9 mouse cellular contexts compared by ENCODE assay signal in the genomic region with DNA sequence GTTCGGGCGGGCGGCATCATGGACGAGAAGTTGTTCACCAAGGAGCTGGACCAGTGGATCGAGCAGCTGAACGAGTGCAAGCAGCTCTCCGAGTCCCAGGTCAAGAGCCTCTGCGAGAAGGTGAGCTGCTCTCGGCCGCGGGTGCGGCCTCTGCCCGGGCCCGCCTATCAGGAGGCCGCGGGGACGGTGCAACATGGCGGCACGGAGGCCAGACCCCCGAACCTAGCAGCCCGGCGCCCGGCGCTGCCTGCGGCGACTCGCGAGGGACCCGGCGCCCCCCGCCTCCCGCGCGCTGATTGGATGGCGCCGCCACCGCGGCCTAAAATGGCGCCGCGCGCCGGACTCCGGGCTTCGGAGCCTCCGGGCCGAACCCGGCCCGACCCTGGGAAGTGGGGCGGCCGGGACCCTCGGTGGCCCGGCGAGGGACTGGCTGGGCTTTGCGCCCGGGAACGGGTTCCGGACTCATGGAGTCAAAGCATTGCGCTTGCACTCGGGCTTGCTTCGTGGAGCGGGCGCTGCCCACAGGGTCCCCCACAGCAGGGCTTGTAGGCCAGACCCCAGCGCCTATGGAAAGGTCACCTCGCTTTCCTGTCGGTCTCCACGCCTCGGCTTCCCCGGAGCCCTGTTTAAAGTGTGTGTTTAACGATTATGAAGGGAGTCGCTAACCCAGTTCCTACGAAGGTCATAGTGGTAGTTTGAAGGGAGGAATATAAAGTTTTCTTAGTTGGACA. TPM values are rescaled to one million over a fixed set of nuclear protein-coding genes. Genes with fewer than 3 reads are reported as not detected.
DNase-seq lines count a peak whose midpoint lies in the region; ATAC-seq and TF ChIP-seq lines count a peak whose summit lies in the region.
"Had no signal": no experiment of that assay in that cellular context is flagged by ENCODE, and none has a peak within 500 bp of the region (broad histone marks: within the 10 kb centered on the region; RNA-seq: fewer than 3 reads in every experiment).

No protein-coding gene starts in this region.

- under 1% methylated on average over 66 of the region's 72 CpGs for WGBS in forebrain, embryonic 12.5 days
- under 1% methylated on average over 66 of the region's 72 CpGs for WGBS in heart, postnatal 0 days
- under 1% methylated on average over 70 of the region's 72 CpGs for WGBS in lung, embryonic 14.5 days
- WGBS in neural tube, embryonic 15.5 days, result under 1% methylated on average over 69 of the region's 72 CpGs

- peak overlapping the region; percentile 81 for H3K4me3 ChIP-seq in bone marrow macrophage, adult 2 months (ENCODE audit: insufficient read depth, low read length)
- H3K4me3 ChIP-seq in forebrain, embryonic 12.5 days (replicated peaks), result peak overlapping the region; percentile 91
- H3K4me3 ChIP-seq in heart, postnatal 0 days (ENCODE audit: low read depth, low read length), result peak overlapping the region; percentile 96
- peak overlapping the region; percentile 98 for H3K4me3 ChIP-seq in lung, embryonic 14.5 days (ENCODE audit: low read depth, low read length)
- peak overlapping the region; percentile 86 for H3K4me3 ChIP-seq in neural tube, embryonic 15.5 days (replicated peaks)

- H3K4me2 ChIP-seq in forebrain, embryonic 12.5 days, result peak overlapping the region; percentile 83
- peak overlapping the region; percentile 62 for H3K4me2 ChIP-seq in heart, postnatal 0 days (ENCODE audit: low read depth, low read length)
- H3K4me2 ChIP-seq in lung, embryonic 14.5 days, result peak overlapping the region; percentile 88
- H3K4me2 ChIP-seq in neural tube, embryonic 15.5 days, result peak overlapping the region; percentile 76

- H3K27ac ChIP-seq in bone marrow macrophage, adult 2 months (ENCODE audit: insufficient read depth, low read depth, low read length), result peak overlapping the region; percentile 82
- peak overlapping the region; percentile 99 for H3K27ac ChIP-seq in forebrain, embryonic 12.5 days
- peak overlapping the region; percentile 100 for H3K27ac ChIP-seq in heart, postnatal 0 days (ENCODE audit: low read depth)
- H3K27ac ChIP-seq in lung, embryonic 14.5 days (ENCODE audit: low read depth), result peak overlapping the region; percentile 99
- peak overlapping the region; percentile 99 for H3K27ac ChIP-seq in neural tube, embryonic 15.5 days (replicated peaks)

- no peaks in the 10 kb centered on the region for H3K27me3 ChIP-seq in forebrain, embryonic 12.5 days
- H3K27me3 ChIP-seq in heart, postnatal 0 days (ENCODE audit: control insufficient read depth, insufficient read depth, low read length), result no peaks in the 10 kb centered on the region
- no peaks in the 10 kb centered on the region for H3K27me3 ChIP-seq in lung, embryonic 14.5 days (ENCODE audit: insufficient read depth, low read length)
- no peaks in the 10 kb centered on the region for H3K27me3 ChIP-seq in neural tube, embryonic 15.5 days (replicated peaks)

- H3K9ac ChIP-seq in forebrain, embryonic 12.5 days, result peak overlapping the region; percentile 96
- H3K9ac ChIP-seq in heart, postnatal 0 days (replicated peaks; ENCODE audit: low read depth, low read length), result peak overlapping the region; percentile 100
- H3K9ac ChIP-seq in lung, embryonic 14.5 days, result peak overlapping the region; percentile 99
- H3K9ac ChIP-seq in neural tube, embryonic 15.5 days (replicated peaks), result peak overlapping the region; percentile 94

- H3K36me3 ChIP-seq in forebrain, embryonic 12.5 days (replicated peaks), result no peaks in the 10 kb centered on the region
- no peaks in the 10 kb centered on the region for H3K36me3 ChIP-seq in heart, postnatal 0 days (replicated peaks; ENCODE audit: control insufficient read depth, insufficient read depth, low read length)
- 0 out of 2 replicates have a peak, but pooled peaks cover 4% of the 10 kb centered on the region for H3K36me3 ChIP-seq in lung, embryonic 14.5 days (ENCODE audit: insufficient read depth)
- H3K36me3 ChIP-seq in neural tube, embryonic 15.5 days, result no peaks in the 10 kb centered on the region

- TF ChIP-seq POLR2A in bone marrow macrophage, adult 2 months (IDR thresholded peaks at IDR 0.05; ENCODE audit: borderline replicate concordance, low read depth, low read length), result no peak

- no peak for TF ChIP-seq CTCF in bone marrow macrophage, adult 2 months (IDR thresholded peaks at IDR 0.05; ENCODE audit: low read depth, low read length)
- TF ChIP-seq CTCF in heart, postnatal 0 days (IDR thresholded peaks at IDR 0.05; ENCODE audit: low read depth), result no peak
- TF ChIP-seq CTCF in lung, embryonic 14.5 days (IDR thresholded peaks at IDR 0.05; ENCODE audit: low read depth), result no peak

- H3K9me3 ChIP-seq in forebrain, embryonic 12.5 days, result no peaks in the 10 kb centered on the region
- H3K9me3 ChIP-seq in heart, postnatal 0 days (replicated peaks; ENCODE audit: control insufficient read depth, low read length), result no peaks in the 10 kb centered on the region
- H3K9me3 ChIP-seq in lung, embryonic 14.5 days (ENCODE audit: low read depth, low read length), result no peaks in the 10 kb centered on the region
- no peaks in the 10 kb centered on the region for H3K9me3 ChIP-seq in neural tube, embryonic 15.5 days (replicated peaks)

- ATAC-seq in CD4-positive, CD25-positive, alpha-beta regulatory T cell, adult 4 months, result peak; percentile 9
- ATAC-seq in forebrain, embryonic 12.5 days (ENCODE audit: low FRiP score), result peak; percentile 89
- ATAC-seq in heart, postnatal 0 days (ENCODE audit: insufficient read depth, low read depth), result peak; percentile 79
- ATAC-seq in lung, embryonic 14.5 days (ENCODE audit: insufficient read depth), result peak; percentile 84
- peak; percentile 89 for ATAC-seq in neural tube, embryonic 15.5 days (ENCODE audit: low FRiP score)

- no peak for TF ChIP-seq EP300 in heart, postnatal 0 days (IDR thresholded peaks at IDR 0.05; ENCODE audit: low read depth)

- H3K4me1 ChIP-seq in bone marrow macrophage, adult 2 months (ENCODE audit: control insufficient read depth, insufficient read depth, low read length), result peaks cover 31% of the 10 kb centered on the region
- peaks cover 31% of the 10 kb centered on the region for H3K4me1 ChIP-seq in forebrain, embryonic 12.5 days
- peaks cover 49% of the 10 kb centered on the region for H3K4me1 ChIP-seq in heart, postnatal 0 days (ENCODE audit: control insufficient read depth, insufficient read depth)
- peaks cover 8% of the 10 kb centered on the region; the same call in 1 of the 2 replicates for H3K4me1 ChIP-seq in lung, embryonic 14.5 days (ENCODE audit: insufficient read depth)
- peaks cover 38% of the 10 kb centered on the region for H3K4me1 ChIP-seq in neural tube, embryonic 15.5 days

- DNase-seq in heart, postnatal 0 days (ENCODE audit: low spot score), result peak; percentile 68
- DNase-seq in kidney, postnatal 4 days, result peak; percentile 83 to 91
- DNase-seq in lung, embryonic 14.5 days, result peak; percentile 88
- DNase-seq in thymus, adult 18-20 months, result peak; percentile 61 to 69

RNA-seq across cellular contexts. Expression of a gene that starts 0.7 kb away (rescaled TPM):
- polyA plus RNA-seq in CD4-positive, CD25-positive, alpha-beta regulatory T cell, adult 4 months (2017; shearing (Covaris generic)), result 10 to 100 TPM in 1 of 2 experiments, 1 to 10 TPM in 1; 9.5 to 14.3 TPM
- 47.8 and 49.2 TPM in 2 replicates for polyA plus RNA-seq in bone marrow macrophage, adult 2 months (2012; ENCODE audit: insufficient read depth, insufficient read length, missing spikeins)
- polyA plus RNA-seq in forebrain, embryonic 12.5 days (2016; fragmentation: Nextera tagmentation; extraction: Ambion mirVana), result 121 and 125 TPM in 2 replicates
- total RNA-seq in heart, postnatal 0 days (2014; rRNA removed; ENCODE audit: low replicate concordance), result 68.0 and 77.5 TPM in 2 replicates
- polyA plus RNA-seq in heart, postnatal 0 days (2015; fragmentation: Nextera tagmentation; extraction: Ambion mirVana), result 48.8 and 53.3 TPM in 2 replicates
- polyA plus RNA-seq in lung, embryonic 14.5 days (2014; fragmentation: Nextera tagmentation; extraction: Ambion mirVana), result 94.0 and 95.3 TPM in 2 replicates
- 128 and 130 TPM in 2 replicates for polyA plus RNA-seq in neural tube, embryonic 15.5 days (2015; fragmentation: Nextera tagmentation; extraction: Ambion mirVana)

RNA-seq across cellular contexts. Expression of a gene that starts 46.1 kb away (rescaled TPM):
- polyA plus RNA-seq in CD4-positive, CD25-positive, alpha-beta regulatory T cell, adult 4 months (2017; shearing (Covaris generic)), result not detected
- not detected in 2 replicates for polyA plus RNA-seq in bone marrow macrophage, adult 2 months (2012; ENCODE audit: insufficient read depth, insufficient read length, missing spikeins)
- not detected in 2 replicates for polyA plus RNA-seq in forebrain, embryonic 12.5 days (2016; fragmentation: Nextera tagmentation; extraction: Ambion mirVana)
- not detected in 2 replicates for total RNA-seq in heart, postnatal 0 days (2014; rRNA removed; ENCODE audit: low replicate concordance)
- polyA plus RNA-seq in heart, postnatal 0 days (2015; fragmentation: Nextera tagmentation; extraction: Ambion mirVana), result not detected in 2 replicates
- not detected in 2 replicates for polyA plus RNA-seq in lung, embryonic 14.5 days (2014; fragmentation: Nextera tagmentation; extraction: Ambion mirVana)
- polyA plus RNA-seq in neural tube, embryonic 15.5 days (2015; fragmentation: Nextera tagmentation; extraction: Ambion mirVana), result not detected in 2 replicates
- total RNA-seq: hematopoietic stem cell, adult 5-6 weeks had no signal

Comparison
In these comparisons a context has a peak if more than half of its experiments do, and no peak if none do; other contexts are left out.
1. Peak in every context shown above with its lines: DNase-seq, ATAC-seq, H3K4me3 ChIP-seq and H3K27ac ChIP-seq.
2. ATAC-seq: peak in every context shown above with its lines; median percentile 89 in forebrain, embryonic 12.5 days; 89 in neural tube, embryonic 15.5 days; 84 in lung, embryonic 14.5 days; 79 in heart, postnatal 0 days; 9 in CD4-positive, CD25-positive, alpha-beta regulatory T cell, adult 4 months.